Mouse (Mus musculus): Measurements from ENCODE around the gene Adgrl1.

The Adgrl1 gene

GRCm38 (mm10) chr8:83899363-83900252 lies at the start of gene Adgrl1:
Gene Adgrl1 (plus strand): TSS chr8:83900105.
- DNase-seq: peak; percentile 95

GRCm38 (mm10) chr8:83852329-83852728 lies 47.6 kb upstream of the Adgrl1 start:
- DNase-seq: no peak

GRCm38 (mm10) chr8:83853323-83854050 lies 46.4 kb upstream of the Adgrl1 start:
- DNase-seq: no peak

GRCm38 (mm10) chr8:83856486-83857065 lies 43.3 kb upstream of the Adgrl1 start:
- DNase-seq: no peak

- DNase-seq: no peak
Observed at GRCm38 (mm10) chr8:83862439-83863268, 37.3 kb upstream of the Adgrl1 start.

- DNase-seq: peak; percentile 78
Observed at GRCm38 (mm10) chr8:83874881-83875655, 24.8 kb upstream of the Adgrl1 start.

GRCm38 (mm10) chr8:83875656-83876040 lies 24.3 kb upstream of the Adgrl1 start:
- DNase-seq: peak; percentile 62

GRCm38 (mm10) chr8:83876080-83876837 lies 23.6 kb upstream of the Adgrl1 start:
- no peak for DNase-seq

- DNase-seq: no peak
Observed at GRCm38 (mm10) chr8:83876838-83877223, 23.1 kb upstream of the Adgrl1 start.

- DNase-seq: no peak
Observed at GRCm38 (mm10) chr8:83888409-83888808, 11.5 kb upstream of the Adgrl1 start.

GRCm38 (mm10) chr8:83892061-83892460 lies 7.8 kb upstream of the Adgrl1 start:
- no peak for DNase-seq

- DNase-seq: peak; percentile 86
Observed at GRCm38 (mm10) chr8:83893915-83894314, 6.0 kb upstream of the Adgrl1 start.

GRCm38 (mm10) chr8:83895894-83896293 lies 4.0 kb upstream of the Adgrl1 start:
- peak; percentile 45 for DNase-seq

- no peak for DNase-seq
Observed at GRCm38 (mm10) chr8:83896461-83896860, 3.4 kb upstream of the Adgrl1 start.

- peak; percentile 80 for DNase-seq
Observed at GRCm38 (mm10) chr8:83897211-83897610, 2.7 kb upstream of the Adgrl1 start.

- peak; percentile 51 for DNase-seq
Observed at GRCm38 (mm10) chr8:83898456-83898855, 1.4 kb upstream of the Adgrl1 start.

GRCm38 (mm10) chr8:83898985-83899362 lies 931 bp upstream of the Adgrl1 start:
- peak; percentile 87 for DNase-seq

- DNase-seq: no peak
Observed at GRCm38 (mm10) chr8:83900266-83900956, 506 bp downstream of the Adgrl1 start.

GRCm38 (mm10) chr8:83900957-83901270 lies 1.0 kb downstream of the Adgrl1 start:
- DNase-seq: peak; percentile 72
